Mouse (Mus musculus): ENCODE measurements at regions not wholly inside any gene's neighbourhood (a gene's known extent, or its start where the extent isn't known, plus 50 kb on each side); places are given as distances from the start of the nearest gene placed in this dataset.

GRCm38 (mm10) chr14:36778956-36779355 lies 189.6 kb downstream of the Ccser2 start:
- Histone ChIP-seq H3K4me3 (no peak overlapping the region), H3K27me3 (ENCODE audit: control insufficient read depth, insufficient read depth, insufficient read length) (no peaks in the 10 kb centered on the region), H3ac (ENCODE audit: control insufficient read depth, insufficient read length) (no peak overlapping the region), H3K79me2 (ENCODE audit: control insufficient read depth, insufficient read depth) (no peaks in the 10 kb centered on the region), H3K4me2 (ENCODE audit: low read depth) (no peak overlapping the region), H3K36me3 (ENCODE audit: control insufficient read depth, insufficient read depth) (no peaks in the 10 kb centered on the region)
- no peak for TF ChIP-seq E2F4 (IDR thresholded peaks at IDR 0.05; ENCODE audit: insufficient read depth)
- TF ChIP-seq MYOG (IDR thresholded peaks at IDR 0.05; ENCODE audit: control insufficient read depth in 1 of 3, insufficient read depth in 1 of 3, insufficient read length in 2 of 3, low read depth in 2 of 3) = no peak
- TF ChIP-seq REST (IDR thresholded peaks at IDR 0.05; ENCODE audit: insufficient read depth, insufficient read length) = no peak
- TF ChIP-seq POLR2A (IDR thresholded peaks at IDR 0.05; ENCODE audit: insufficient read length, low read depth) = no peak
- TF ChIP-seq MYOD1 (IDR thresholded peaks at IDR 0.05; ENCODE audit: control insufficient read depth in 1 of 3, insufficient read length in 2 of 3, low read depth in 2 of 3) = no peak
- no peak for TF ChIP-seq TCF12 (IDR thresholded peaks at IDR 0.05; ENCODE audit: insufficient read depth, poor library complexity, severe bottlenecking)
- TF ChIP-seq USF1 (IDR thresholded peaks at IDR 0.05; ENCODE audit: low read depth) = no peak
- no peak for TF ChIP-seq TCF3 (IDR thresholded peaks at IDR 0.05; ENCODE audit: insufficient read length, low read depth)
- no peak for TF ChIP-seq SRF (IDR thresholded peaks at IDR 0.05; ENCODE audit: control insufficient read depth, insufficient read length, low read depth)
- no peak for TF ChIP-seq POLR2AphosphoS2 (IDR thresholded peaks at IDR 0.05; ENCODE audit: insufficient read length, low read depth)
- no peak for TF ChIP-seq CEBPB (IDR thresholded peaks at IDR 0.05; ENCODE audit: insufficient read depth, poor library complexity, severe bottlenecking)
- TF ChIP-seq MAX (IDR thresholded peaks at IDR 0.05; ENCODE audit: low read depth) = no peak

- H3K4me3 ChIP-seq = no peak overlapping the region
- H3K27me3 ChIP-seq (ENCODE audit: control insufficient read depth, insufficient read depth, insufficient read length) = no peaks in the 10 kb centered on the region
- no peak overlapping the region for H3K4me2 ChIP-seq (ENCODE audit: low read depth)
- H3K79me2 ChIP-seq (ENCODE audit: control insufficient read depth, insufficient read depth) = no peaks in the 10 kb centered on the region
- no peak overlapping the region for H3ac ChIP-seq (ENCODE audit: control insufficient read depth, insufficient read length)
- H3K36me3 ChIP-seq (ENCODE audit: control insufficient read depth, insufficient read depth) = no peaks in the 10 kb centered on the region
- TF ChIP-seq MYOD1 (IDR thresholded peaks at IDR 0.05; ENCODE audit: control insufficient read depth in 1 of 3, insufficient read length in 2 of 3, low read depth in 2 of 3) (peak in 1 of 3 experiments; percentile 16), USF1 (IDR thresholded peaks at IDR 0.05; ENCODE audit: low read depth) (no peak)
These were observed 194.2 kb downstream of the Ccser2 start for GRCm38 (mm10) chr14:36774349-36774748.

GRCm38 (mm10) chr14:36764377-36764776 lies 204.2 kb downstream of the Ccser2 start:
- H3K4me2 ChIP-seq (ENCODE audit: low read depth) = no peak overlapping the region

GRCm38 (mm10) chr14:36756056-36756455 lies 212.5 kb downstream of the Ccser2 start:
- TF ChIP-seq MAX (IDR thresholded peaks at IDR 0.05; ENCODE audit: low read depth) (no peak), REST (IDR thresholded peaks at IDR 0.05; ENCODE audit: insufficient read depth, insufficient read length) (no peak)
- Histone ChIP-seq H3K4me3 (no peak overlapping the region), H3K4me2 (ENCODE audit: low read depth) (no peak overlapping the region), H3ac (ENCODE audit: control insufficient read depth, insufficient read length) (no peak overlapping the region), H3K79me2 (ENCODE audit: control insufficient read depth, insufficient read depth) (no peaks in the 10 kb centered on the region), H3K27me3 (ENCODE audit: control insufficient read depth, insufficient read depth, insufficient read length) (no peaks in the 10 kb centered on the region), H3K36me3 (ENCODE audit: control insufficient read depth, insufficient read depth) (no peaks in the 10 kb centered on the region)

More at GRCm38 (mm10) chr14:36764377-36764776, 204.2 kb downstream of the Ccser2 start:
- no peaks in the 10 kb centered on the region for H3K27me3 ChIP-seq (ENCODE audit: control insufficient read depth, insufficient read depth, insufficient read length)
- no peaks in the 10 kb centered on the region for H3K79me2 ChIP-seq (ENCODE audit: control insufficient read depth, insufficient read depth)
- TF ChIP-seq SRF (IDR thresholded peaks at IDR 0.05; ENCODE audit: control insufficient read depth, insufficient read length, low read depth) (no peak), TCF12 (IDR thresholded peaks at IDR 0.05; ENCODE audit: insufficient read depth, poor library complexity, severe bottlenecking) (no peak), MAX (IDR thresholded peaks at IDR 0.05; ENCODE audit: low read depth) (no peak), E2F4 (IDR thresholded peaks at IDR 0.05; ENCODE audit: insufficient read depth) (no peak), POLR2A (IDR thresholded peaks at IDR 0.05; ENCODE audit: insufficient read length, low read depth) (no peak), POLR2AphosphoS2 (IDR thresholded peaks at IDR 0.05; ENCODE audit: insufficient read length, low read depth) (no peak), USF1 (IDR thresholded peaks at IDR 0.05; ENCODE audit: low read depth) (no peak), CEBPB (IDR thresholded peaks at IDR 0.05; ENCODE audit: insufficient read depth, poor library complexity, severe bottlenecking) (no peak), REST (IDR thresholded peaks at IDR 0.05; ENCODE audit: insufficient read depth, insufficient read length) (no peak), MYOG (IDR thresholded peaks at IDR 0.05; ENCODE audit: control insufficient read depth in 1 of 3, insufficient read depth in 1 of 3, insufficient read length in 2 of 3, low read depth in 2 of 3) (no peak), TCF3 (IDR thresholded peaks at IDR 0.05; ENCODE audit: insufficient read length, low read depth) (no peak), MYOD1 (IDR thresholded peaks at IDR 0.05; ENCODE audit: control insufficient read depth in 1 of 3, insufficient read length in 2 of 3, low read depth in 2 of 3) (no peak)
- no peaks in the 10 kb centered on the region for H3K36me3 ChIP-seq (ENCODE audit: control insufficient read depth, insufficient read depth)
- no peak overlapping the region for H3ac ChIP-seq (ENCODE audit: control insufficient read depth, insufficient read length)
- H3K4me3 ChIP-seq = no peak overlapping the region

GRCm38 (mm10) chr14:36748130-36748883 lies 220.3 kb downstream of the Ccser2 start:
- Histone ChIP-seq H3K4me2 (ENCODE audit: low read depth) (no peak overlapping the region), H3K4me3 (no peak overlapping the region), H3K27me3 (ENCODE audit: control insufficient read depth, insufficient read depth, insufficient read length) (no peaks in the 10 kb centered on the region), H3K79me2 (ENCODE audit: control insufficient read depth, insufficient read depth) (no peaks in the 10 kb centered on the region), H3K36me3 (ENCODE audit: control insufficient read depth, insufficient read depth) (no peaks in the 10 kb centered on the region), H3ac (ENCODE audit: control insufficient read depth, insufficient read length) (no peak overlapping the region)
- TF ChIP-seq USF1 (IDR thresholded peaks at IDR 0.05; ENCODE audit: low read depth) (no peak), SRF (IDR thresholded peaks at IDR 0.05; ENCODE audit: control insufficient read depth, insufficient read length, low read depth) (no peak), MYOD1 (IDR thresholded peaks at IDR 0.05; ENCODE audit: control insufficient read depth in 1 of 3, insufficient read length in 2 of 3, low read depth in 2 of 3) (no peak)
